Mouse (Mus musculus) lung, embryonic 14.5 days (tissue): ENCODE results near the gene Samd4. TPM values are rescaled to one million over a fixed set of nuclear protein-coding genes. Genes with fewer than 3 reads are reported as not detected.

Experiments used
- ATAC-seq: fragments of 200-750 bp; cut with Nextera tagmentation; 2 replicates; pipeline ENCODE4 v1.8.0; 2017; ENCODE audit warnings: mild to moderate bottlenecking, moderate TSS enrichment, moderate library complexity; ENCODE audit not compliant: insufficient read depth
- DNase-seq: peaks from one replicate; pipeline ENCODE4 v3.0.0-alpha.2; 2015
- H3K27ac ChIP-seq: fragments of 300-500 bp; sonication (generic); 2 replicates; pipeline ENCODE4 v1.5.1; 2014; ENCODE audit warnings: low read depth, mild to moderate bottlenecking, moderate library complexity
- H3K27me3 ChIP-seq: fragments of 300-500 bp; sonication (generic); 2 replicates; pipeline ENCODE4 v1.6.1; 2014; ENCODE audit warnings: low read length, control low read depth; ENCODE audit not compliant: insufficient read depth
- H3K36me3 ChIP-seq: fragments of 300-500 bp; sonication (generic); 2 replicates; pipeline ENCODE4 v1.6.1; 2014; ENCODE audit warnings: control low read depth; ENCODE audit not compliant: insufficient read depth
- H3K4me1 ChIP-seq: fragments of 300-500 bp; sonication (generic); 2 replicates; pipeline ENCODE4 v1.6.1; 2014; ENCODE audit warnings: antibody characterized with exemption, control low read depth; ENCODE audit not compliant: insufficient read depth
- H3K4me2 ChIP-seq: fragments of 300-500 bp; sonication (generic); 2 replicates; pipeline ENCODE4 v1.6.1; 2014; ENCODE audit warnings: mild to moderate bottlenecking
- H3K4me3 ChIP-seq: fragments of 300-500 bp; sonication (generic); 2 replicates; pipeline ENCODE4 v1.5.1; 2014; ENCODE audit warnings: low read depth, low read length
- H3K9ac ChIP-seq: fragments of 300-500 bp; sonication (generic); 2 replicates; pipeline ENCODE4 v1.6.1; 2014
- H3K9me3 ChIP-seq: fragments of 300-500 bp; sonication (generic); 2 replicates; pipeline ENCODE4 v1.6.1; 2016; ENCODE audit warnings: low read depth, low read length, control low read depth
- CTCF ChIP-seq: IDR thresholded peaks from 2 replicates; pipeline ENCODE4 v1.5.1; 2016; ENCODE audit warnings: antibody characterized with exemption, low read depth
- WGBS: fragments of 180-500 bp; shearing (Covaris S2); extraction: QIAGEN DNeasy Blood & Tissue Kit; methylation state at CpG from one replicate; pipeline ENCODE4 v1.1.7; 2014; 5-methylcytosine and 5-hydroxymethylcytosine counted together
- microRNA-seq: library from miRNA; unstranded; fragments of <30 nt; microRNA quantifications from one replicate; pipeline ENCODE4, GENCODE M21; 2016; ENCODE audit warnings: borderline number of aligned reads
- polyA plus RNA-seq: library from polyadenylated mRNA; unstranded; fragments of >200 nt; fragmentation: Nextera tagmentation; extraction: Ambion mirVana; gene quantifications from 2 replicates; pipeline ENCODE4 v1.2.1, GENCODE M21; 2014

Gene Samd4
- polyA plus RNA-seq, 1 experiment from 2014 or later: 4.6 TPM

DNA sequence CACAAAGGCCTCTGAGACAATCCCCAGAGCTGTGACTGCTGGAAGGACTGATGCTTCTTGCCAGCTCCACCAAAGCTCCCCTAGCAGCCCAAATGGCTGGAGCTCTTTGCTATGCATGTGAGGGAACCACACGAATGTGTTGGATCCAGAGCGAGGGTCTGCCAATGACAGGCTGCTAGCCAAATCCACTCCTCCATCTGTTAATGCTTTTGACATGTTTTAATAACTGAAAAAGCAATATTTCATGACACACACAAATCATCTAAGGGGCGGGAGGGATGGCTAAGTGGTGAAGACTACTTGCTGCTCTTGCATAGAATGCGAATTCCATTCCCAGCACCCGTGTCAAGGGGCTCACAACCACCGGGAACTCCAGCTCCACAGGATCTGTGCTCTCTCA is 268.7 kb downstream of the Samd4 start:
- no peaks in the 10 kb centered on the region for H3K36me3 ChIP-seq
- 79% methylated on average over 6 of the region's 6 CpGs for WGBS

DNA sequence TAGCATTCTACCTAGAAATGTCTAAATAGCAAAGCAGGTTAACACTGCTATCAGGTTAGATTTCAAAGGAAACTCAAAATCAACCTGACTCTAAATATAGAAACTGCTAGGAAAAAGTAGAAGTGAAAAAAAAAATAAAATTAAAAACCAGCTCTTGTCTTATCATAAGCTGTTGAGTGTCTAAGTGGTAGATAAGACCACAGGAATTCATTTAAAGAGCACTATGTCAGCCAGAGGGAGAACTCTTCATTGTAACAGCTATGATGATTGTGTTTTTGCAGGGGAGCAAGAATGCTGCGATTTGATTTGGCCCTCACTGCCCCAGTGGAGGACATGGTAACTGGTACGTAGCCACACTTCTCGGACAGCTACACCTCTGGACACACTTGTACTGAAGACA is 271.6 kb downstream of the Samd4 start:
- Histone ChIP-seq H3K9ac (no peak overlapping the region), H3K9me3 (no peaks in the 10 kb centered on the region), H3K36me3 (no peaks in the 10 kb centered on the region), H3K27me3 (no peaks in the 10 kb centered on the region), H3K27ac (no peak overlapping the region), H3K4me1 (no peaks in the 10 kb centered on the region), H3K4me3 (no peak overlapping the region), H3K4me2 (no peak overlapping the region)
- 40% methylated on average over 3 of the region's 3 CpGs for WGBS
- no peak for TF ChIP-seq CTCF
- DNase-seq (no peak), ATAC-seq (no peak)

More for the DNA sequence above, 268.7 kb downstream of the Samd4 start:
- Histone ChIP-seq H3K27ac (no peak overlapping the region), H3K9me3 (no peaks in the 10 kb centered on the region), H3K27me3 (no peaks in the 10 kb centered on the region), H3K9ac (no peak overlapping the region), H3K4me3 (no peak overlapping the region), H3K4me1 (no peaks in the 10 kb centered on the region), H3K4me2 (no peak overlapping the region)
- TF ChIP-seq CTCF: no peak
- DNase-seq (no peak), ATAC-seq (no peak)

Small RNA genes lying within 50 kb of the gene (microRNA-seq; reads per million reads assigned to microRNA genes)
- gene Mir378c: 2.1 reads per million

Other genes starting within 250 kb of the Samd4 start
- gene Cdkn3, start 122.3 kb upstream of the Samd4 start, polyA plus RNA-seq: 70.1 and 71.6 TPM in 2 replicates
- 205 and 208 TPM in 2 replicates for gene Cnih1, start 94.4 kb upstream of the Samd4 start, polyA plus RNA-seq
- gene Gmfb, start 60.6 kb upstream of the Samd4 start, polyA plus RNA-seq: 79.6 and 86.0 TPM in 2 replicates
- 42.6 and 43.9 TPM in 2 replicates for gene Cgrrf1, start 50.7 kb upstream of the Samd4 start, polyA plus RNA-seq